Mouse (Mus musculus): ENCODE results near the gene Dppa3.

Dppa3 gene

GRCm38 (mm10) chr6:122649903-122650302 lies 23.7 kb downstream of the Dppa3 start:
- Histone ChIP-seq H3K36me3 (ENCODE audit: insufficient read depth, low read length) (no peaks in the 10 kb centered on the region), H3K27me3 (ENCODE audit: insufficient read depth, low read length) (no peaks in the 10 kb centered on the region), H3K4me1 (replicated peaks; ENCODE audit: low read depth, low read length) (peaks cover 30% of the 10 kb centered on the region), H3K4me3 (replicated peaks; ENCODE audit: low read length) (no peak overlapping the region), H3K9me3 (ENCODE audit: low read length) (peaks cover 6% of the 10 kb centered on the region; the same call in 1 of the 2 replicates)
- TF ChIP-seq POU5F1 (IDR thresholded peaks at IDR 0.05; ENCODE audit: borderline replicate concordance, low read length) = no peak
- peak; percentile 30 for TF ChIP-seq CTCF (conservative IDR thresholded peaks at IDR 0.05; ENCODE audit: low read length)

- Histone ChIP-seq H3K9me3 (ENCODE audit: low read length) (peaks cover 6% of the 10 kb centered on the region; the same call in 1 of the 2 replicates), H3K27me3 (ENCODE audit: insufficient read depth, low read length) (no peaks in the 10 kb centered on the region), H3K4me1 (replicated peaks; ENCODE audit: low read depth, low read length) (peaks cover 35% of the 10 kb centered on the region), H3K4me3 (replicated peaks; ENCODE audit: low read length) (no peak overlapping the region), H3K36me3 (ENCODE audit: insufficient read depth, low read length) (no peaks in the 10 kb centered on the region)
- TF ChIP-seq CTCF (conservative IDR thresholded peaks at IDR 0.05; ENCODE audit: low read length) = no peak
- TF ChIP-seq NANOG (IDR thresholded peaks at IDR 0.05; ENCODE audit: borderline replicate concordance, low read length) = no peak
- no peak for TF ChIP-seq POU5F1 (IDR thresholded peaks at IDR 0.05; ENCODE audit: borderline replicate concordance, low read length)
These were observed 24.3 kb downstream of the Dppa3 start for GRCm38 (mm10) chr6:122650398-122650980.

- Histone ChIP-seq H3K9me3 (ENCODE audit: low read length) (no peaks in the 10 kb centered on the region; the same call in 1 of the 2 replicates), H3K4me1 (replicated peaks; ENCODE audit: low read depth, low read length) (peaks cover 37% of the 10 kb centered on the region), H3K27me3 (ENCODE audit: insufficient read depth, low read length) (no peaks in the 10 kb centered on the region), H3K4me3 (replicated peaks; ENCODE audit: low read length) (no peak overlapping the region), H3K36me3 (ENCODE audit: insufficient read depth, low read length) (no peaks in the 10 kb centered on the region)
- TF ChIP-seq POU5F1 (IDR thresholded peaks at IDR 0.05; ENCODE audit: borderline replicate concordance, low read length) (no peak), CTCF (conservative IDR thresholded peaks at IDR 0.05; ENCODE audit: low read length) (no peak), NANOG (IDR thresholded peaks at IDR 0.05; ENCODE audit: borderline replicate concordance, low read length) (no peak)
These were observed 28.1 kb downstream of the Dppa3 start for GRCm38 (mm10) chr6:122654301-122654700.

GRCm38 (mm10) chr6:122657630-122658029 lies 31.4 kb downstream of the Dppa3 start:
- Histone ChIP-seq H3K9me3 (ENCODE audit: low read length) (no peaks in the 10 kb centered on the region), H3K27me3 (ENCODE audit: insufficient read depth, low read length) (no peaks in the 10 kb centered on the region), H3K4me3 (replicated peaks; ENCODE audit: low read length) (no peak overlapping the region), H3K4me1 (replicated peaks; ENCODE audit: low read depth, low read length) (peaks cover 59% of the 10 kb centered on the region), H3K36me3 (ENCODE audit: insufficient read depth, low read length) (no peaks in the 10 kb centered on the region)
- no peak for TF ChIP-seq CTCF (conservative IDR thresholded peaks at IDR 0.05; ENCODE audit: low read length)

- H3K27me3 ChIP-seq (ENCODE audit: insufficient read depth, low read length) = no peaks in the 10 kb centered on the region
- no peak for TF ChIP-seq POU5F1 (IDR thresholded peaks at IDR 0.05; ENCODE audit: borderline replicate concordance, low read length)
- no peak for TF ChIP-seq CTCF (conservative IDR thresholded peaks at IDR 0.05; ENCODE audit: low read length)
- TF ChIP-seq NANOG (IDR thresholded peaks at IDR 0.05; ENCODE audit: borderline replicate concordance, low read length) = no peak
- peaks cover 59% of the 10 kb centered on the region for H3K4me1 ChIP-seq (replicated peaks; ENCODE audit: low read depth, low read length)
- H3K4me3 ChIP-seq (replicated peaks; ENCODE audit: low read length) = no peak overlapping the region
- no peaks in the 10 kb centered on the region for H3K36me3 ChIP-seq (ENCODE audit: insufficient read depth, low read length)
- no peaks in the 10 kb centered on the region for H3K9me3 ChIP-seq (ENCODE audit: low read length)
These were observed 33.4 kb downstream of the Dppa3 start for GRCm38 (mm10) chr6:122659567-122659966.

- H3K27me3 ChIP-seq (ENCODE audit: insufficient read depth, low read length) = no peaks in the 10 kb centered on the region
- TF ChIP-seq CTCF (conservative IDR thresholded peaks at IDR 0.05; ENCODE audit: low read length) = peak; percentile 78
- TF ChIP-seq NANOG (IDR thresholded peaks at IDR 0.05; ENCODE audit: borderline replicate concordance, low read length) = no peak
- no peak for TF ChIP-seq POU5F1 (IDR thresholded peaks at IDR 0.05; ENCODE audit: borderline replicate concordance, low read length)
- 0 out of 2 replicates have a peak overlapping the region, but pooled peaks have one; percentile 35 for H3K4me3 ChIP-seq (replicated peaks; ENCODE audit: low read length)
- H3K9me3 ChIP-seq (ENCODE audit: low read length) = no peaks in the 10 kb centered on the region
- H3K4me1 ChIP-seq (replicated peaks; ENCODE audit: low read depth, low read length) = peaks cover 61% of the 10 kb centered on the region
- H3K36me3 ChIP-seq (ENCODE audit: insufficient read depth, low read length) = no peaks in the 10 kb centered on the region
These were observed 34.6 kb downstream of the Dppa3 start for GRCm38 (mm10) chr6:122660601-122661379.

- no peaks in the 10 kb centered on the region for H3K9me3 ChIP-seq (ENCODE audit: low read length)
- TF ChIP-seq POU5F1 (IDR thresholded peaks at IDR 0.05; ENCODE audit: borderline replicate concordance, low read length) (no peak), CTCF (conservative IDR thresholded peaks at IDR 0.05; ENCODE audit: low read length) (no peak), NANOG (IDR thresholded peaks at IDR 0.05; ENCODE audit: borderline replicate concordance, low read length) (no peak)
- H3K4me3 ChIP-seq (replicated peaks; ENCODE audit: low read length) = peak overlapping the region; percentile 63
- H3K36me3 ChIP-seq (ENCODE audit: insufficient read depth, low read length) = no peaks in the 10 kb centered on the region
- peaks cover 79% of the 10 kb centered on the region for H3K4me1 ChIP-seq (replicated peaks; ENCODE audit: low read depth, low read length)
- H3K27me3 ChIP-seq (ENCODE audit: insufficient read depth, low read length) = no peaks in the 10 kb centered on the region
These were observed 36.5 kb downstream of the Dppa3 start for GRCm38 (mm10) chr6:122662551-122663264.

- TF ChIP-seq NANOG (IDR thresholded peaks at IDR 0.05; ENCODE audit: borderline replicate concordance, low read length) = no peak
- TF ChIP-seq POU5F1 (IDR thresholded peaks at IDR 0.05; ENCODE audit: borderline replicate concordance, low read length) = no peak
- no peak for TF ChIP-seq CTCF (conservative IDR thresholded peaks at IDR 0.05; ENCODE audit: low read length)
- Histone ChIP-seq H3K36me3 (ENCODE audit: insufficient read depth, low read length) (no peaks in the 10 kb centered on the region), H3K9me3 (ENCODE audit: low read length) (no peaks in the 10 kb centered on the region), H3K27me3 (ENCODE audit: insufficient read depth, low read length) (no peaks in the 10 kb centered on the region), H3K4me1 (replicated peaks; ENCODE audit: low read depth, low read length) (peaks cover 88% of the 10 kb centered on the region), H3K4me3 (replicated peaks; ENCODE audit: low read length) (peak overlapping the region; percentile 63)
These were observed 37.5 kb downstream of the Dppa3 start for GRCm38 (mm10) chr6:122663596-122664206.

Measured in E14TG2a.4 (cell line).